Mouse (Mus musculus) cerebellum, adult 8-10 months (tissue): ENCODE data around the gene Rabl6.

Experiments
- DNase-seq: peaks from one replicate; pipeline ENCODE4 v3.0.0; 2022

Gene Rabl6

GRCm38 (mm10) chr2:25541644-25542367 lies 66.5 kb downstream of the Rabl6 start:
- no peak for DNase-seq

- DNase-seq = no peak
These were observed 67.8 kb downstream of the Rabl6 start for GRCm38 (mm10) chr2:25540541-25540948.

GRCm38 (mm10) chr2:25536531-25536930 lies 71.8 kb downstream of the Rabl6 start:
- no peak for DNase-seq

GRCm38 (mm10) chr2:25534866-25535182 lies 73.5 kb downstream of the Rabl6 start:
- DNase-seq = no peak

DNA sequence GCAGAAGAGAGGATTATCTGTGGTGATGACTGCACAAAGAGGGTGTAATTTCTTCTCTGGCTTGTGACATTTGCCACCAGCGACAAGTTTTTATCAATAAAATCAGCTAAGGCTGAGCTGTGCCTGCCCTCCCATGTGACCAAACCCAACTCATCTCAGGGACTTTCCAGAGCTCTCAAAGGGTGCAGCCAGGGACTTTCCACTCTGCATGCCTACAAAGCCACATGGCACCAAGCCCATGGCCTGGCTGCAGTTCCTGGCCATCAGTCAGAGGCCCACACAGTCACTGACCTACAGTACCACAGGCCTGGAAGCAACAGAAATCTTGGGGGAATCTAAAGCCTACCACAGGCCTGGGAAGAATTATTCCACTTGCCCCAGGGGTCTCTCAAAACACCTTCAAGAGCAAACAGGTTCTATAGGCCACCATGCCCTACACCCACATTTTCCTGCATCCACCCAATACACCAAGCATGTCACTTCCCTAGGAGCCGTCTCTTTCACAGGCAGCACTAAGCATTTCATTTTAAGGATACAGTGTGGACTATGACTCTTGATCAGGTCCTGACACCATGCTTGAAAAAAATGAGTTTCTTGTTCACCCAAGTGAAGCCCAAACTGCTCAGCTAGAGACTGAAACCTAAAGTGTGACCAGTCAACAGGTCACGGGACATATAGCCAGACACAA lies 74.0 kb downstream of the Rabl6 start:
- peak; percentile 79 for DNase-seq

GRCm38 (mm10) chr2:25533707-25534106 lies 74.6 kb downstream of the Rabl6 start:
- no peak for DNase-seq
